Mouse (Mus musculus) lung, embryonic 15.5 days (tissue): ENCODE measurements at regions not wholly inside any gene's neighbourhood (a gene's known extent, or its start where the extent isn't known, plus 50 kb on each side); places are given as distances from the start of the nearest gene placed in this dataset.
"Not testable (repeated sequence)": the region's sequence is repeated elsewhere in the genome, so short reads cannot be mapped to it uniquely, and the experiment has no call there.

Experiments
- ATAC-seq: fragments of 200-750 bp; cut with Nextera tagmentation; 2 replicates; pipeline ENCODE4 v1.8.0; 2017; ENCODE audit warnings: moderate number of reproducible peaks, borderline replicate concordance; ENCODE audit not compliant: low FRiP score, low TSS enrichment; ENCODE audit errors: extremely low read depth
- H3K27ac ChIP-seq: fragments of 300-500 bp; sonication (generic); 2 replicates; pipeline ENCODE4 v1.5.1; 2015; ENCODE audit warnings: moderate library complexity, mild to moderate bottlenecking, inconsistent platforms
- H3K27me3 ChIP-seq: fragments of 300-500 bp; sonication (generic); 2 replicates; pipeline ENCODE4 v1.6.1; 2015; ENCODE audit warnings: inconsistent platforms
- H3K36me3 ChIP-seq: fragments of 300-500 bp; sonication (generic); 2 replicates; pipeline ENCODE4 v1.6.1; 2015; ENCODE audit warnings: inconsistent platforms
- H3K4me1 ChIP-seq: fragments of 300-500 bp; sonication (generic); 2 replicates; pipeline ENCODE4 v1.6.1; 2015; ENCODE audit warnings: inconsistent platforms
- H3K4me2 ChIP-seq: fragments of 300-500 bp; sonication (generic); 2 replicates; pipeline ENCODE4 v1.6.1; 2015; ENCODE audit warnings: inconsistent platforms, mild to moderate bottlenecking, moderate library complexity
- H3K4me3 ChIP-seq: fragments of 300-500 bp; sonication (generic); 2 replicates; pipeline ENCODE4 v1.5.1; 2015; ENCODE audit warnings: mild to moderate bottlenecking, inconsistent platforms
- H3K9ac ChIP-seq: fragments of 300-500 bp; sonication (generic); 2 replicates; pipeline ENCODE4 v1.6.1; 2015; ENCODE audit warnings: inconsistent platforms
- H3K9me3 ChIP-seq: fragments of 300-500 bp; sonication (generic); 2 replicates; pipeline ENCODE4 v1.6.1; 2016; ENCODE audit warnings: inconsistent platforms
- WGBS: fragments of 180-500 bp; shearing (Covaris S2); methylation state at CpG from one replicate; pipeline ENCODE4 v1.1.7; 2015; 5-methylcytosine and 5-hydroxymethylcytosine counted together

GRCm38 (mm10) chr17:48678216-48678832 is 223.6 kb downstream of the Unc5cl start:
- Histone ChIP-seq H3K27ac (no peak overlapping the region), H3K4me2 (no peak overlapping the region), H3K9ac (no peak overlapping the region), H3K4me1 (no peaks in the 10 kb centered on the region), H3K27me3 (no peaks in the 10 kb centered on the region), H3K9me3 (no peaks in the 10 kb centered on the region), H3K4me3 (no peak overlapping the region), H3K36me3 (no peaks in the 10 kb centered on the region)
- ATAC-seq: no peak
- 60% methylated on average over 12 of the region's 12 CpGs for WGBS

DNA sequence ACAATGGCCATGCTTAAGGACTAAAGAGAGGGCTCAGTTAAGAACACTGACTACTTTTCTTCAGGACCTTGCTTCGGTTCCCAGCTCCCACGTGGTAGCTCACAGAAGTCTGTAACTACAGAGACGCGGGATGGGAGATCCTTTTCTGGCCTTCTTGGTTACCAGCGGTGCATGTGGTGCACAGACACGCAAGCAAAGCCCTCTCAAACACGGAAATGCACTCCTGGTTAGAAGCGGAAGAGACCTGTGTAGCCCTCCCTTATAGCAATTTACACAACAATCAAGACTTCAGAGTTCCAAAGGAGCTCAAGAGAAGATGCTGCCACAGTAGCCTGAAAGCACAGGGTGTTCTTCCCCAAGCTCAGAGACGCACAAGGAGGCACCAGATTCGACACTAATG is 225.6 kb downstream of the Unc5cl start:
- Histone ChIP-seq H3K27ac (no peak overlapping the region), H3K27me3 (no peaks in the 10 kb centered on the region), H3K9me3 (no peaks in the 10 kb centered on the region), H3K4me2 (no peak overlapping the region), H3K9ac (no peak overlapping the region), H3K36me3 (no peaks in the 10 kb centered on the region), H3K4me3 (no peak overlapping the region), H3K4me1 (no peaks in the 10 kb centered on the region)
- 77% methylated on average over 10 of the region's 10 CpGs for WGBS
- ATAC-seq: no peak

DNA sequence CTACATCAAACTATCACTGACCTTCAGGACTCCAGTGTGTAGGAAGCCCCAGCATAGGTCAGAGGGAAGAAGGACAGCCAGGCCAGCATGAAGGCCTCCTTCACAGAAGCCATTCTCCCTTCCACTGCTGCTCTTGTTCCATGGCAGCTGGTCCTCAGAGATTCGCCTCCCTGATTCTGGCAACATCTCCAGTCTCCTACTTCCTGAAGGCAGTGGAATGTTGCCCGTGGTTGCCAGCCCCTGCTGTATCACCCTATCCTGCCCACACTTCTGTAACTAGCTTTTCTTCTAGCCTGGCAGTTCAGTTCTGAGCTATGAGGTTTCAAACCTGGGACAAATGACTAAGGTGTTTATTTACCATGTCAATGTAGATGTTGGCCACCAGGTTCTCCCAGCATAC is 234.2 kb downstream of the Unc5cl start:
- Histone ChIP-seq H3K4me1 (no peaks in the 10 kb centered on the region), H3K27ac (no peak overlapping the region), H3K4me3 (no peak overlapping the region), H3K9ac (no peak overlapping the region), H3K4me2 (no peak overlapping the region), H3K9me3 (no peaks in the 10 kb centered on the region), H3K27me3 (no peaks in the 10 kb centered on the region), H3K36me3 (no peaks in the 10 kb centered on the region)
- 51% methylated on average over 2 of the region's 2 CpGs for WGBS
- no peak for ATAC-seq

DNA sequence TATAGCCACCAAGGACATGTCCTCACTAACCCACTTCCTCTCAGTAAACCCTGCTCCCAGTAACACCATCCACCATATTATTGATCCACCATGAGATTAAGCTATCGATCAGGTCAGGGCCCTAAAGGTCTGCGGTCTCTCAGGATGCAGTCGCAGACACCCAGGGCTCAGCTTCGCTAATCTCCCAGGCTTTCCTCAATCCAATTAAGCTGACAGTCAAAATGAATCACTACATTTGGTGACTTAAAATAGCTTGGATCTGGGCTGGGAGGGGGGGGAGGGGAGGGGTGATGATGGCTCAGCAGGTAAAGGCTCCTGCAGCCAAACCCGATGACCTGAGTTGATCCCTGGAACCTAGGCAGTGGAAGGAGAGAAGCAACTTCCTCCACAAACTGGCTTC is 233.7 kb upstream of the Lrfn2 start:
- WGBS: 78% methylated on average over 5 of the region's 5 CpGs
- Histone ChIP-seq H3K27ac (no peak overlapping the region), H3K9me3 (no peaks in the 10 kb centered on the region), H3K9ac (no peak overlapping the region), H3K4me2 (no peak overlapping the region), H3K4me3 (no peak overlapping the region), H3K36me3 (no peaks in the 10 kb centered on the region), H3K4me1 (no peaks in the 10 kb centered on the region), H3K27me3 (no peaks in the 10 kb centered on the region)
- ATAC-seq: no peak

GRCm38 (mm10) chr17:48700591-48700990 is 231.6 kb upstream of the Lrfn2 start:
- no peak overlapping the region for H3K27ac ChIP-seq
- no peaks in the 10 kb centered on the region for H3K9me3 ChIP-seq
- H3K9ac ChIP-seq: no peak overlapping the region
- no peak for ATAC-seq
- no peak overlapping the region for H3K4me3 ChIP-seq
- H3K27me3 ChIP-seq: no peaks in the 10 kb centered on the region
- WGBS: 22% methylated on average over 10 of the region's 10 CpGs
- no peaks in the 10 kb centered on the region for H3K36me3 ChIP-seq
- no peak overlapping the region for H3K4me2 ChIP-seq
- H3K4me1 ChIP-seq: no peaks in the 10 kb centered on the region

GRCm38 (mm10) chr17:48720506-48720905 is 211.7 kb upstream of the Lrfn2 start:
- Histone ChIP-seq H3K36me3 (no peaks in the 10 kb centered on the region), H3K9me3 (no peaks in the 10 kb centered on the region), H3K4me1 (no peaks in the 10 kb centered on the region), H3K9ac (no peak overlapping the region), H3K27ac (no peak overlapping the region), H3K27me3 (no peaks in the 10 kb centered on the region), H3K4me3 (no peak overlapping the region), H3K4me2 (no peak overlapping the region)
- 75% methylated on average over 4 of the region's 4 CpGs for WGBS
- no peak for ATAC-seq

GRCm38 (mm10) chr17:48723286-48723685 is 208.9 kb upstream of the Lrfn2 start:
- no peak for ATAC-seq
- Histone ChIP-seq H3K9ac (no peak overlapping the region), H3K9me3 (no peaks in the 10 kb centered on the region), H3K4me3 (no peak overlapping the region), H3K27ac (no peak overlapping the region), H3K4me1 (no peaks in the 10 kb centered on the region), H3K4me2 (no peak overlapping the region), H3K36me3 (no peaks in the 10 kb centered on the region), H3K27me3 (no peaks in the 10 kb centered on the region)
- 57% methylated on average over 10 of the region's 10 CpGs for WGBS

- ATAC-seq: peak; percentile 91
- WGBS: 53% methylated on average over 11 of the region's 11 CpGs
- Histone ChIP-seq H3K27ac (peak overlapping the region; percentile 77), H3K4me1 (no peaks in the 10 kb centered on the region), H3K4me3 (no peak overlapping the region), H3K36me3 (no peaks in the 10 kb centered on the region), H3K9ac (no peak overlapping the region), H3K4me2 (no peak overlapping the region), H3K9me3 (no peaks in the 10 kb centered on the region), H3K27me3 (no peaks in the 10 kb centered on the region)
Measured at GRCm38 (mm10) chr17:48724513-48725112, 207.6 kb upstream of the Lrfn2 start.

- 52% methylated on average over 3 of the region's 3 CpGs for WGBS
- H3K36me3 ChIP-seq: no peaks in the 10 kb centered on the region
- no peak overlapping the region for H3K4me3 ChIP-seq
- no peak overlapping the region for H3K4me2 ChIP-seq
- H3K9ac ChIP-seq: no peak overlapping the region
- H3K9me3 ChIP-seq: no peaks in the 10 kb centered on the region
- H3K4me1 ChIP-seq: no peaks in the 10 kb centered on the region
- no peak for ATAC-seq
- H3K27ac ChIP-seq: no peak overlapping the region
- no peaks in the 10 kb centered on the region for H3K27me3 ChIP-seq
Measured at GRCm38 (mm10) chr17:48726460-48726859, 205.7 kb upstream of the Lrfn2 start.

DNA sequence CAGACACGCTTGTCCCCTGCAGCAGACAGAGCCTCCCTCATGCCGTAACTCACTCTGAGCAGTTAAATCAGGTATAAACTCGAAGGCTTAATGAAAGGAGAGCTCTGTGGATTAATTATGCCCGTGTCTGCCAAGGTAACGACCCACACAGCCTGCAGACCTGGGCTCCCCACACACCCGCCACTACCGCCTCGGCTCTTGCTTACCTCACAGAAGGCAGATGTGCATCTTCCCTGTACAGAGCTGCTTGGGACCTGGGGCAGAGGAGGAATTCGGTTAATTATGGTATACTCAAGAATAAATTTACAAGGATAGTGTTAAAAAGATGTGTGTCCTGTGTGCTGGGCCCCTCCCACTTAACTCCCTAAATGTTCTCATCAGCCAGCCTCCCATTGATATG is 198.4 kb upstream of the Lrfn2 start:
- 76% methylated on average over 9 of the region's 9 CpGs for WGBS
- Histone ChIP-seq H3K9ac (no peak overlapping the region), H3K27me3 (no peaks in the 10 kb centered on the region), H3K4me2 (no peak overlapping the region), H3K27ac (no peak overlapping the region), H3K4me3 (no peak overlapping the region), H3K36me3 (no peaks in the 10 kb centered on the region), H3K9me3 (no peaks in the 10 kb centered on the region), H3K4me1 (0 out of 2 replicates have a peak, but pooled peaks cover 1% of the 10 kb centered on the region)
- ATAC-seq: no peak

GRCm38 (mm10) chr17:48737181-48737580 is 195.0 kb upstream of the Lrfn2 start:
- H3K9me3 ChIP-seq: not testable (repeated sequence)

DNA sequence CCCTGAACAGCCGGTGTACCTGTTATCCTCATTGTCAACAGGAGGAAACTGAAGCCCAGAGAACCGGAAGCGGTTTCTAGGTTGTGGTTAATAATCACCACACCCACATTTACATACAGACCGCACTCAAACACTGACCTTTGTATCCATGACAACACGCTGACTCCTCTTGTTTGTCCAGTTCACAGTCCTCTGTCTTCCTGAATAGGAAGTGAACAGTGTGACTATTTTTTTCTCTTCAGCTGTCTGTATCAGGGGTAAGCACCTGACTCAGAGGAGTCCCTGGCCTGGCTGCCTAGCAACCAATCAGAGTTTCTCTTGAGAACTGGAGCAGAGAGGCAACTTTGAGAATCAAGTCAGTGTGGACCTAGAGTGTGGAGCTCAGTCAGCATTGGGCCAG is 193.5 kb upstream of the Lrfn2 start:
- Histone ChIP-seq H3K9me3 (no peaks in the 10 kb centered on the region), H3K4me1 (0 out of 2 replicates have a peak, but pooled peaks cover 5% of the 10 kb centered on the region), H3K4me2 (no peak overlapping the region), H3K27me3 (no peaks in the 10 kb centered on the region), H3K9ac (no peak overlapping the region), H3K36me3 (no peaks in the 10 kb centered on the region), H3K4me3 (no peak overlapping the region), H3K27ac (no peak overlapping the region)
- WGBS: 65% methylated on average over 5 of the region's 5 CpGs
- ATAC-seq: no peak; the same call in 1 of the 2 replicates

More at GRCm38 (mm10) chr17:48737181-48737580, 195.0 kb upstream of the Lrfn2 start:
- ATAC-seq, H3K4me1 ChIP-seq, H3K27me3 ChIP-seq, H3K4me3 ChIP-seq, H3K4me2 ChIP-seq, H3K27ac ChIP-seq, H3K9ac ChIP-seq, H3K36me3 ChIP-seq: not testable (repeated sequence)
- WGBS: 67% methylated on average over 2 of the region's 2 CpGs
